Mouse (Mus musculus) forebrain, postnatal 0 days (tissue): ENCODE data around the gene Defb15. TPM values are rescaled to one million over a fixed set of nuclear protein-coding genes. Genes with fewer than 3 reads are reported as not detected.
A peak's percentile ranks its signal among the peaks of the same experiment; 100 is the strongest.
"Not testable (repeated sequence)": the region's sequence is repeated elsewhere in the genome, so short reads cannot be mapped to it uniquely, and the experiment has no call there.

ENCODE experiments used
- ATAC-seq: fragments of 200-750 bp; cut with Nextera tagmentation; 2 replicates; pipeline ENCODE4 v1.8.0; 2017; ENCODE audit warnings: mild to moderate bottlenecking, moderate library complexity
- DNase-seq: peaks from one replicate; pipeline ENCODE4 v3.0.0-alpha.2; 2015
- H3K27ac ChIP-seq: fragments of 300-500 bp; sonication (generic); 2 replicates; pipeline ENCODE4 v1.5.1; 2014; ENCODE audit warnings: low read depth, mild to moderate bottlenecking, antibody characterized with exemption, low read length, moderate library complexity, mixed read lengths
- H3K27me3 ChIP-seq: fragments of 300-500 bp; sonication (generic); 2 replicates; pipeline ENCODE4 v1.6.1; 2014; ENCODE audit warnings: mild to moderate bottlenecking, low read length, mixed read lengths; ENCODE audit not compliant: insufficient read depth
- H3K36me3 ChIP-seq: fragments of 300-500 bp; sonication (generic); 2 replicates; pipeline ENCODE4 v1.6.1; 2014; ENCODE audit warnings: mild to moderate bottlenecking, moderate library complexity; ENCODE audit not compliant: insufficient read depth
- H3K4me1 ChIP-seq: fragments of 300-500 bp; sonication (generic); 2 replicates; pipeline ENCODE4 v1.6.1; 2014; ENCODE audit warnings: antibody characterized with exemption; ENCODE audit not compliant: insufficient read depth
- H3K4me2 ChIP-seq: fragments of 300-500 bp; sonication (generic); 2 replicates; pipeline ENCODE4 v1.6.1; 2014; ENCODE audit warnings: low read depth, mild to moderate bottlenecking, moderate library complexity
- H3K4me3 ChIP-seq: fragments of 300-500 bp; sonication (generic); 2 replicates; pipeline ENCODE4 v1.5.1; 2014; ENCODE audit warnings: low read depth, low read length, mixed read lengths
- H3K9ac ChIP-seq: fragments of 300-500 bp; sonication (generic); 2 replicates; pipeline ENCODE4 v1.6.1; 2014; ENCODE audit warnings: mild to moderate bottlenecking
- H3K9me3 ChIP-seq: fragments of 300-500 bp; sonication (generic); 2 replicates; pipeline ENCODE4 v1.6.1; 2016; ENCODE audit warnings: low read length
- CTCF ChIP-seq: sonication (generic); IDR thresholded peaks from 2 replicates; pipeline ENCODE4 v1.5.1; 2016; ENCODE audit warnings: antibody characterized with exemption, control low read depth, low read depth
- WGBS: fragments of 180-500 bp; shearing (Covaris S2); extraction: QIAGEN DNeasy Blood & Tissue Kit; methylation state at CpG from one replicate; pipeline ENCODE4 v1.1.7; 2014; 5-methylcytosine and 5-hydroxymethylcytosine counted together
- polyA plus RNA-seq: library from polyadenylated mRNA; unstranded; fragments of >200 nt; fragmentation: Nextera tagmentation; extraction: Ambion mirVana; gene quantifications from 2 replicates; pipeline ENCODE4 v1.2.1, GENCODE M21; 2015
- total RNA-seq: library from RNA; depleted of rRNA; stranded (reverse); fragments of >200 nt; gene quantifications from 2 replicates; pipeline ENCODE4 v1.2.3, GENCODE M21; 2014

The Defb15 gene
- total and polyA plus RNA-seq, 2 experiments from 2014 or later, result not detected

DNA sequence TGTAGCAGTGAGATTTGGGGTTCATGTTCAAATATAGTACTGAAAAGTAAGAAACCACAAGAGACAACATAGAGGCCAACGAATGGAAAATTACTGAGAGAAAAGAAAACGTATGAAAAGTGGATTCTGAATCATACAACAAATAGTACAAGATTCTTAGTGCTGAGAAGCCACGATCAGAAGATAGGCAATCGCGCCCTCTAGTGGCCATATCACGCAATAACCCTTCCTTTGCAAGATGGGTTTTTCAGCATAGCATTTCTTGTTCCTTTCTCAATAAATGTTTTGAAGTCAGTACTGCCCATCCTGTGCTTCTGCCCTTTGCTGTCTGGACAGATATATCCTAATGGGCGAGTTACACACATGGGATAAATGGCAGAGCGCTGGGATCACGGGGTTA lies 22.8 kb upstream of the Defb15 start:
- no peaks in the 10 kb centered on the region for H3K9me3 ChIP-seq
- H3K9ac ChIP-seq, result no peak overlapping the region
- no peak overlapping the region for H3K27ac ChIP-seq
- DNase-seq (peak; percentile 71), ATAC-seq (peak; percentile 47; the same call in 1 of the 2 replicates)
- H3K4me1 ChIP-seq, result no peaks in the 10 kb centered on the region
- no peak overlapping the region for H3K4me2 ChIP-seq
- WGBS, result 4% methylated on average over 9 of the region's 9 CpGs
- TF ChIP-seq CTCF, result peak; percentile 86
- no peak overlapping the region for H3K4me3 ChIP-seq
- H3K36me3 ChIP-seq, result no peaks in the 10 kb centered on the region
- no peaks in the 10 kb centered on the region for H3K27me3 ChIP-seq

DNA sequence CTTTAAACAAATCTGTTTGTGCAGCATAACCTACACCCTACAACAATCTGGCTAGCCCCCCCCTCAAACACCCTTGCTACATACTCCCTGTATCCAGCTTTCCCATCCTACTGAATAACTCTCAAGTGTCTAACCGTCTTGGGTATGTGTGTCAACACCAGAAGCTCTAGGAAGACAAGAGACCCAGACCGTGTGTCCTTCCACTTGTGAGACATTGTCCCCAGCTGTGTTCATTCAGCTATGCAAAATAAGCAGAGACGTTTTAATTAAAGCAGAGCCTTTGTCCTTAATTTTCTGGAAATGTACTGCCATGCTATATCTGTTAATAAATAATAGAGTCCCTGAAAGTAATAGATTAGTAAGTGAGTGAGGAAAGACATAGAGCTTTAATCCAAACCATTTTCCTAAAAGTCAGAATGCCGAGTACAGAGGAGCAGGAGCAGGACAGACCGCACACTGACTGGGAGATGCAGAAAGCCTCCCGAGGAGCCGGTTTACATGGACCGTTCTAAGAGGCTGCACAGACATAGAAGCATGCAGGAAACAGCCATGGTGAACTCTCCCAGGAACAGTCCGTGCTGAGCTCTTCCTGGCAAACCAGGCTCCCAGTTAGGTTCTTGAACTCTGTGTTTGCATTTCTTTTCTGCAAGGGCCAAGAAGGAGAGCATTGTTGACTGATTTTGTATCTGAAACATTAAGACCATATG lies 15.0 kb upstream of the Defb15 start:
- no peak overlapping the region for H3K4me3 ChIP-seq
- no peak for TF ChIP-seq CTCF
- 57% methylated on average over 9 of the region's 9 CpGs for WGBS
- no peak overlapping the region for H3K4me2 ChIP-seq
- no peaks in the 10 kb centered on the region for H3K27me3 ChIP-seq
- no peaks in the 10 kb centered on the region for H3K4me1 ChIP-seq
- no peaks in the 10 kb centered on the region for H3K36me3 ChIP-seq
- no peak overlapping the region for H3K27ac ChIP-seq
- DNase-seq, result no peak
- H3K9ac ChIP-seq, result no peak overlapping the region
- no peak for ATAC-seq
- H3K9me3 ChIP-seq, result no peaks in the 10 kb centered on the region

DNA sequence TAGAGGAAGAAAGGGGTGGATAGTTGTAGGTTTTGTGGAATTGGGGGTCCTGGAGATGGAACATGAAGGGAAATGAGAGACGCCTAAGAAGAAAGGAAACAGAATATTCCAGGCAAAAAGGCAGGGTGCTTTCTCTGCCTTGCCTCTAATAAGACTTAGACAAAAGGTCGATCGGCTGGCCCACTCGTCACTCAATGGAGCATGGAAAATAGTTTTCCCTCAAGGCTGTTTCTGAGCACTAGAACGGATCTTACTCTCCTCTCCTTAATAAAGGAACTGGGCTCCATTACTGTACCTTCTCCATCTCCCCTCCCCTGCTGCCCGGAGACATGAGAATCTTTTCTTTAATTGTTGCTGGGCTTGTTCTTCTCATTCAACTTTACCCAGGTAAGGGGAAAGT lies 14.0 kb upstream of the Defb15 start, which contains the start of gene Defb13:
TSS of gene Defb13 (plus strand) at position 301 of the 400 bp plus-strand sequence.
- ATAC-seq (no peak), DNase-seq (no peak)
- Histone ChIP-seq H3K4me1 (no peaks in the 10 kb centered on the region), H3K4me3 (no peak within 1 kb of the TSS), H3K9me3 (no peaks in the 10 kb centered on the region), H3K27ac (no peak within 1 kb of the TSS), H3K36me3 (no peaks in the 10 kb centered on the region), H3K27me3 (no peaks in the 10 kb centered on the region), H3K9ac (no peak within 1 kb of the TSS), H3K4me2 (no peak within 1 kb of the TSS)
- WGBS, result 77% methylated on average over 6 of the region's 6 CpGs
- no peak for TF ChIP-seq CTCF

DNA sequence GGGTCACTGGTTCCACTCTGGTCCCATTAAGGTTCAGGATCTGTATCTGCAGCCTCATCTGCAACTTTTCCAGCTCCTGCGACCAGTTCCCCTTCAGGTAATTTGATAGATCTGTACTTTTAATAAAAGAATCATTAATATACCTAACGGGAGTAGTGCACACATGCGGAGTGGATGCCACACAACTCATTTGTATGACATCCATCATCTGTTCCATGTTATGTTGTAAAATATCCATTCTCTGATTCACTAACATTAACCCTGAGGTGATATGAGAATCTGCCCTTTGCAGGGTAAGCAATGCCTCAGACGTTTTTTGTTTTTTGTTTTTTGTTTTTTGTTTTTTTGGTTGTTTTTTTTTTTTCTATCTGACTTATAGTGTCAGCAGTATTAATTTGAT lies 5.5 kb upstream of the Defb15 start, which contains the start of gene Defb35:
TSS of gene Defb35 (plus strand) at position 301 of the 400 bp plus-strand sequence.
- 90% methylated on average over 4 of the region's 4 CpGs for WGBS
- ATAC-seq, DNase-seq, H3K27ac ChIP-seq, H3K27me3 ChIP-seq, H3K36me3 ChIP-seq, H3K9me3 ChIP-seq, H3K4me1 ChIP-seq, H3K4me3 ChIP-seq, H3K4me2 ChIP-seq, H3K9ac ChIP-seq: not testable (repeated sequence)

DNA sequence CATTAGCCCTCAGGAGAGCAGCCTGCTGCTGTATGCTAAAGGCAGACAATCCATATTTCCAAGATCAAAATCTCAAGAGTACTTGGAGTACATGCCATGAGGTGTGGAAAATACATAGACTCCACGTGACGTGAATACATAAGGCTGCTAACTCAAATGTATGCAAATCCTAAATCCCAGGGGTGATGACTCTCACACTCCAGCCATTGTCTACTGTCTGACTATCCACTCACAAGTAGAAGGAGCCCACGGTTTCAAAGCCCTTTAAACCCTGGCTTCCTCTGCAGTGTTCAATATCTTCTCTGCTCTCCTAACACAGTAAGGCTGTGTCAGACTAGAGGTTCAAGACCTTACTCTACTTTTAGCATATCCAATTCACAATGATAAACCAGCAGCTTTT lies 1.8 kb downstream of the Defb15 start:
- not testable (repeated sequence) for H3K4me1 ChIP-seq, H3K27ac ChIP-seq, H3K4me3 ChIP-seq, DNase-seq, H3K27me3 ChIP-seq, ATAC-seq, H3K36me3 ChIP-seq, H3K4me2 ChIP-seq, H3K9ac ChIP-seq, H3K9me3 ChIP-seq
- 68% methylated on average over 3 of the region's 3 CpGs for WGBS

DNA sequence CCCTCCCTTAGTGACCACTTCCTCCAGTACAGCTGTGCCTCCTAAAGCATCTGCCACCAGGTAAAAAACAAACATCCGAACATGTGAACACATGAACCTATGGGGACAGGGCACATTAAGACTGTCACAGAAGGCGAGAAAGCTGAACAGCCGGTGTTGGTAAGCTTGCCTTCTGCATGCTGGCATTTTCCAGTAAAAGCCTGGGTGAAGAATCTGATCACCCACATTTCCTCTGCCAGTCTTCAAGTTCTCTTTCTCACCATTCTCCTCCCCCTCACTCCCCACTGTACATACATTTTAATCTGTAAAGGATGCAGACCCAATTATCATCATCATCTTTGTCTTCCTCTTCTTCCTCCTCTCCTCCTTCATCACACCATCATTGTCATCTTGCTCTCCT lies 16.9 kb downstream of the Defb15 start:
- no peak overlapping the region for H3K9ac ChIP-seq
- H3K36me3 ChIP-seq, result no peaks in the 10 kb centered on the region
- no peak overlapping the region for H3K4me2 ChIP-seq
- no peaks in the 10 kb centered on the region for H3K4me1 ChIP-seq
- H3K4me3 ChIP-seq, result no peak overlapping the region
- DNase-seq (no peak), ATAC-seq (no peak)
- H3K27ac ChIP-seq, result no peak overlapping the region
- no peaks in the 10 kb centered on the region for H3K9me3 ChIP-seq
- H3K27me3 ChIP-seq, result no peaks in the 10 kb centered on the region
- 87% methylated on average over 3 of the region's 3 CpGs for WGBS
- TF ChIP-seq CTCF, result no peak

DNA sequence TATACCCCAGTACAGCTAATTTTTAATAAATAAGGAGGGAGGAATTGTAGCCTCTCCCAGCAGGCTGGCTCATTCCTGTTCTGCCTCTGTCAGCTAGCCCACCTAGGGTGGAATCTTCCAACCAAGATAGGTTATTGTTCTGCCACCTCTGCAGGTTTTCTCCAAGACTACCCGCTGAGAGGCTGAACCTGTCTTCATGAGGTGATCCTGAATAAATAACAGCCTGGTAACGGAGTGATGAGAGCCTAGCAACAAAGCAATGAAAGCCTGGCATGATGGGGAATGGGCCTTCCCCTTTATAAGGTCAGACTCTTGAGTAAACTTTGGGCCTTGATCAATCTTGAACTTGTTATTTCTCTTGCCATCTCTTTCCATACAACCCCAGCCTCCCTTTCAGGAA lies 20.0 kb downstream of the Defb15 start:
- H3K4me3 ChIP-seq, result no peak overlapping the region
- no peaks in the 10 kb centered on the region for H3K36me3 ChIP-seq
- H3K27ac ChIP-seq, result no peak overlapping the region
- TF ChIP-seq CTCF, result no peak
- no peaks in the 10 kb centered on the region for H3K9me3 ChIP-seq
- DNase-seq (no peak), ATAC-seq (no peak)
- H3K4me2 ChIP-seq, result no peak overlapping the region
- 19% methylated on average over 2 of the region's 2 CpGs for WGBS
- H3K9ac ChIP-seq, result no peak overlapping the region
- H3K4me1 ChIP-seq, result no peaks in the 10 kb centered on the region
- H3K27me3 ChIP-seq, result no peaks in the 10 kb centered on the region
